Mouse (Mus musculus) lung, adult 10 weeks (tissue): ENCODE results near the gene Olfr1537. TPM values are rescaled to one million over a fixed set of nuclear protein-coding genes. Genes with fewer than 3 reads are reported as not detected.

Experiments used
- polyA plus RNA-seq: library from polyadenylated mRNA; stranded (reverse); fragments of 350-450 nt; fragmentation: Illumina TruSeq; extraction: RNeasy Lipid Tissue Mini Kit (QIAGEN cat#74804); gene quantifications from one replicate; pipeline ENCODE4 v1.2.3, GENCODE M21; 2014; ENCODE audit warnings: low read depth, low replicate concordance; ENCODE audit not compliant: insufficient read depth

Gene Olfr1537
- polyA plus RNA-seq = not detected

DNA sequence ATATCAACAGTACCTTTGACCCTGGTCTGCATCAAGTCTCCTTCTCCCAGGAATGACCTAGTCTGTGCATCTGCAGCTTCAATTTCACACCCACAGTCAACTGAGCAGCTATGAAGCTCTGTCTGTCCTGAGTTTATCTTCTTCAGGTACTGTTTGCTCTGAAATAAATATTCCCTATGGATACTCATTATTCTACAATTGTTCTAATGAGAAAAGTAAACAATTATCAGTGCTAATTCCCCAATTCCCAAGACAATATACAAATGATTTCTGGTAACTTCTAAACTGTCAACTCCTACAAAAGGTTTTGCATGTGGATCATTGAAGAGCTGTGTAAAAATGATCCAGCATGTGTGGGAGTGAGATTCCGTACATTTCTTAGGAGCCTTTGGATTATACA, at the start of gene Olfr1537:
Olfr1537 (minus strand) TSS at position 101 of the 400 bp plus-strand sequence.

DNA sequence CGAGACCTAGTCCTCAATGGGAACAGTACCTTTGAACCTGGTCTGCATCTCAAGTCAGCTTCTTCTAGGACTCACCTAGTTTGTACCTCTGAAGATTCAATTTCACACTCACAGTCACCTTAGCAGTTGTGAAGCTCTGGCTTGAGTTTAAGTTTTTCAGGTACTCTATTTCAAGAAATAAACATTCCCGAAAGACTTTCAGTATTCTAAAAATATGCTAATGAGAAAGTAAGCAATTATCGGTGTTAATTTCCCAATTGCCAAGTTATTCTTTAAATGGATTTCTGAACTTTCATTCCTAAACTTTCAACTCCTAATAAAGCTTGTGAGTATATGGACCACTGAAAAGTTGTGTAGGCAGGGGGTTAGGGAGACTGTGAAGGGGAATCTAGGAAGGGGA, 26.9 kb upstream of the Olfr1537 start, which contains the start of gene Olfr945:
Olfr945 (minus strand) TSS at position 101 of the 400 bp plus-strand sequence.

DNA sequence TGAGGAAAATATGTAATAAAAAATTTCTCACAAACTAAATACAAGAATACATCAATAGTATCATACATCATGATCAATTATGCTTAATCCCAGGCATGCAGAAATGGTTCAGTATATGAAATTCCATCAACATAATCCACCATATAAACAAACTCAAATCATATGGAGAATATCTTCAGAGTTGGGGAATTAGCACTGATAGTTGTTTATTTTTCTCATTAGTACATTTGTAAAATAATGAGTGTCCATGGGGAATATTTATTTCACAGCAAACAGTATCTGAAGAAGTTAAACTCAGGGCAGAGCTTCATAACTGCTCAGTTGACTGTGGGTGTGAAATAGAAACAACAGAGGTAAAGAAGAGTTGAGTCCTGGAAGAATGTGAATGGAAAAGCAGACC, 48.2 kb downstream of the Olfr1537 start, which contains the start of gene Olfr944:
Olfr944 (plus strand) TSS at position 301 of the 400 bp plus-strand sequence.

Other genes starting within 250 kb of the Olfr1537 start
- gene Olfr146, start 226.6 kb downstream of the Olfr1537 start, polyA plus RNA-seq = not detected
- gene Olfr937, start 185.0 kb downstream of the Olfr1537 start, polyA plus RNA-seq = not detected
- gene Olfr938, start 171.1 kb downstream of the Olfr1537 start, polyA plus RNA-seq = not detected
- not detected for gene Olfr27, start 121.9 kb downstream of the Olfr1537 start, polyA plus RNA-seq
- not detected for gene Olfr943, start 83.7 kb downstream of the Olfr1537 start, polyA plus RNA-seq
- gene Olfr944, start 48.1 kb downstream of the Olfr1537 start, polyA plus RNA-seq = not detected
- not detected for gene Olfr945, start 26.8 kb upstream of the Olfr1537 start, polyA plus RNA-seq
- gene Olfr948, start 76.1 kb upstream of the Olfr1537 start, polyA plus RNA-seq = not detected
- gene Olfr951, start 137.4 kb upstream of the Olfr1537 start, polyA plus RNA-seq = not detected
- gene Olfr952, start 177.2 kb upstream of the Olfr1537 start, polyA plus RNA-seq = not detected
- gene Olfr954, start 206.7 kb upstream of the Olfr1537 start, polyA plus RNA-seq = not detected
- not detected for gene Olfr955, start 221.9 kb upstream of the Olfr1537 start, polyA plus RNA-seq
- not detected for gene Olfr44, start 244.0 kb upstream of the Olfr1537 start, polyA plus RNA-seq